Mouse (Mus musculus) lung, adult 18-20 months (tissue): ENCODE data around the gene Ppargc1a.

ENCODE experiments used
- DNase-seq, 2 experiments: peaks; one replicate each; pipeline ENCODE4 v3.0.0; 2022; ENCODE audit warnings: mixed read lengths in 2 of 2

Ppargc1a gene

GRCm38 (mm10) chr5:51412303-51413117 is 155.0 kb downstream of the Ppargc1a start:
- no peak for DNase-seq

DNA sequence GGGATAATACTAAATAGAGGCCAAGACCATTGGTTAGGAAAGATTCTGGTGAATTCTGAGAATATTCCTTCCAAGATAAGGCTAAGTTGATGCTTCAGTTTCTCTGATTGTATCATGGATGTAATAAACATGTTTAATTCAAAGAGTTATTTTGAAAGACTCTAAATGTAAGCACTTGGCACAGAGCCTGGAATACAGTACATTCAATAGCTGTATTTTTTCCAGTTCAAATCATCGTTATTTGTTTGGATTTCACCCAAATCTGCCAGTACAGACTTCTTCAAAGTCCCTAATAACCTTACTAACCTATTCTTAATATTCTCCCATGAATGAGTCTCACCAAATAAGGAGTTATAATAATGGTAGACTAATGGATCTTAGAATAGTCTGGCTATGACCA is 157.5 kb downstream of the Ppargc1a start:
- no peak for DNase-seq

DNA sequence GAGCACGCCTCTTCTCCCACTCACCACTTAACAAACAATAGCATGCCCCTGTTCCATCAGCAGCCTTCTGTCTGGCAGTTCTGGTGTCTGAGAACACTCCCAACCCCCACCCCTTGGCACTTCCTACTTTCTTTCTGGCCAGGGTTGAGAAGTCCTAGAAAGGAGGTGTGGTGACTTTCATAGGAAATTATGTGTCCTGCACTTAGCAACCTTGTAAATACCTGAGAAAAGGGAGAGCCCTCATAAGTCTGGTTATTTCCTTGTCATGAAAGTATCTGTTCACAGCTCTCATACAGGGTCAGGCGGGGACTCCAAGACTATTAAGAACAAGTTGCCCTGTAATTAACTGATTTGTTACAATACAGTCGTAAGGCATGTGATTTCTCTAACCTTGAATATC is 161.1 kb downstream of the Ppargc1a start:
- DNase-seq = peak in 1 of 2 experiments; percentile 4
